Mouse (Mus musculus) left cerebral cortex, adult 2 months (tissue): ENCODE results near the gene Fgfr2. TPM values are rescaled to one million over a fixed set of nuclear protein-coding genes. Genes with fewer than 3 reads are reported as not detected.

Source experiments
- DNase-seq, 2 experiments: peaks; one replicate each; pipeline ENCODE4 v3.0.0; 2021 to 2022; ENCODE audit warnings: low spot score in 2 of 2, mixed read lengths in 1 of 2; ENCODE audit errors: extremely low spot score in 1 of 2
- H3K27ac ChIP-seq: fragments of 200-600 bp; 2 replicates; pipeline ENCODE4 v1.8.1; 2022
- H3K4me3 ChIP-seq: fragments of 200-600 bp; 2 replicates; pipeline ENCODE4 v1.8.1; 2022
- CTCF ChIP-seq: fragments of 200-600 bp; IDR thresholded peaks from 2 replicates; pipeline ENCODE4 v1.8.1; 2022; ENCODE audit warnings: antibody characterized with exemption, mild to moderate bottlenecking, moderate library complexity
- intact Hi-C: fragments of 180-260 bp; cut with DNase I; formaldehyde crosslinking; loops from one replicate; pipeline ENCODE4 v1.15.1; 2025
- total RNA-seq, 2 experiments: library from RNA; stranded (reverse); gene quantifications; 2 replicates each; pipeline ENCODE4 v1.2.3; 2021

Gene Fgfr2
- total RNA-seq, 2 experiments from 2014 or later: 47.3 to 47.4 TPM

- DNase-seq: no peak
- intact Hi-C loops: no loop called here
- no peak overlapping the region for H3K27ac ChIP-seq
- H3K4me3 ChIP-seq: no peak overlapping the region
- no peak for TF ChIP-seq CTCF
Observed at GRCm38 (mm10) chr7:130751678-130752077, 2371.5 kb downstream of the Fgfr2 start.

GRCm38 (mm10) chr7:130750752-130751490 is 2372.2 kb downstream of the Fgfr2 start:
- DNase-seq: no peak
- intact Hi-C loops: no loop called here
- TF ChIP-seq CTCF: no peak
- Histone ChIP-seq H3K4me3 (no peak overlapping the region), H3K27ac (no peak overlapping the region)

GRCm38 (mm10) chr7:130749165-130749564 is 2374.0 kb downstream of the Fgfr2 start:
- no peak overlapping the region for H3K4me3 ChIP-seq
- no peak overlapping the region for H3K27ac ChIP-seq
- DNase-seq: no peak
- TF ChIP-seq CTCF: peak; percentile 16
- intact Hi-C loops: no loop called here

- no peak overlapping the region for H3K27ac ChIP-seq
- TF ChIP-seq CTCF: no peak
- DNase-seq: no peak
- H3K4me3 ChIP-seq: no peak overlapping the region
- intact Hi-C loops: no loop called here
Observed at GRCm38 (mm10) chr7:130743239-130744025, 2379.7 kb downstream of the Fgfr2 start.

DNA sequence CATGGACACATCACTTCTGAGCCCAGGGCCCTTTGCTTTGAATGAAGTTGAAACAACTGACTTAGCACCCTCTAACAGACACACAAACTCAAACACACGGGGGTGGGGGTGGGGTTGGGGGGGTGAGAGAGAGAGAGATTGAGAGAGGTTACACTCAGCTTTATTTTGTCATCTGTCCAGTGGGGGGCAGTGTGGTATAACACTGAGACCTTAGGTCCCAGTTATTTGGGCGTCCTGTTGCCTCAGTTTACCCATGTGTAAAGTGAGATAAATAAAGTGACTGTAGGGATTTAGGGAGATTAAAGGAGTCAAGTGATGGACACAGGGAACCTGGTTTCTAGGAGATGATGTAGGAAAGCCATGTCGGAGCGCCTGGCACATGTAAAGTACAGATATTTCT is 2382.1 kb downstream of the Fgfr2 start:
- Histone ChIP-seq H3K27ac (no peak overlapping the region), H3K4me3 (no peak overlapping the region)
- intact Hi-C loops: no loop called here
- peak; percentile 37 for TF ChIP-seq CTCF
- no peak for DNase-seq

DNA sequence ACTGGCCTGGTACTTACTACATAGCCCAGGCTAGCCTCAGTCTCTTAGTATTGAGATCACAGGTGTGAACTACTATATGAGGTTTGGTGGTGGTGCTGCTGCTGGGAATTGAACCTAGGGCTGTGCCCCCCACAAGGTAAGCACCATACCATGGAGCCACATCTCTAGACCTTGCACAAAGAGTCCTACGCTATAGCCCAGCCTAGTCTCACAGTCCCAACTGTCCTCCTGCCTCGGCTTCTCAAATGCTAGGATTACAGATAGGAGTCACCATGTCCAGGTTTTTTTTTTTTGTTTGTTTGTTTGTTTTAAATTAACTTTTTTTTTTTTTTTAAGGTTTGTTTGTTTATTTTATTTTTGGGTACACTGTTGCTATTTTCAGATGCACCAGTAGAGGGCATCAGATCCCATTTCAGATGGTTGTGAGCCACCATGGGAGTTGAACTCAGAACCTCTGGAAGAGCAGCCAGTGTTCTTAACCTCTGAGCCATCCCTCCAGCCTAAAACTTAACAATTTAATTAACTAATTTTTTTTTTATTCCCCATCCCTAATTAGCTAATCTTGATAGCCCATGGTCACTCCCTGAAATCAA is 2388.9 kb downstream of the Fgfr2 start:
- no peak overlapping the region for H3K27ac ChIP-seq
- DNase-seq: no peak
- TF ChIP-seq CTCF: peak; percentile 65
- intact Hi-C loops: loop anchor here (5.0 kb wide), 1 partner anchor 42 kb away; no protein-coding TSS in a partner anchor
- no peak overlapping the region for H3K4me3 ChIP-seq

DNA sequence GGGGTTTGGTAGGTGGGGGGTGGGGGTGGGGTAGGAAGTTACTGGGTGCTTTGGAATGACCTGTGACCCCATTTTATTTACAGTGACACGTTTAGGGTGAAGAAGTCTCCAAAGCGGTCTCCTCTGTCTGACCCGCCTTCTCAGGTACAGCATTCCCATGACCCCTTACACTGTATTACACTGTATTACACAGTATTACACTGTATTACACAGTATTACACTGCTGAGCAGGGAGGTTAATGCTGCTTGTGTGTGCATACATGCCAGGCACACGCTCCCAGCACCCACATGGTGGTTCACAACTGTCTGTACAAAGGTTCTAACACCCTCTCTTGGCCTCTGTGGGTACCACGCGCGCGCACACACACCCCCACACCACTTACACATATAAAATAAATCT is 2389.7 kb downstream of the Fgfr2 start:
- Histone ChIP-seq H3K4me3 (no peak overlapping the region), H3K27ac (no peak overlapping the region)
- no peak for TF ChIP-seq CTCF
- no peak for DNase-seq
- intact Hi-C loops: loop anchor here (5.0 kb wide), 1 partner anchor 41 kb away; no protein-coding TSS in a partner anchor

GRCm38 (mm10) chr7:130732908-130733307 is 2390.2 kb downstream of the Fgfr2 start:
- TF ChIP-seq CTCF: no peak
- Histone ChIP-seq H3K27ac (no peak overlapping the region), H3K4me3 (no peak overlapping the region)
- DNase-seq: no peak
- intact Hi-C loops: loop anchor here (5.0 kb wide), 1 partner anchor 41 kb away; no protein-coding TSS in a partner anchor

DNA sequence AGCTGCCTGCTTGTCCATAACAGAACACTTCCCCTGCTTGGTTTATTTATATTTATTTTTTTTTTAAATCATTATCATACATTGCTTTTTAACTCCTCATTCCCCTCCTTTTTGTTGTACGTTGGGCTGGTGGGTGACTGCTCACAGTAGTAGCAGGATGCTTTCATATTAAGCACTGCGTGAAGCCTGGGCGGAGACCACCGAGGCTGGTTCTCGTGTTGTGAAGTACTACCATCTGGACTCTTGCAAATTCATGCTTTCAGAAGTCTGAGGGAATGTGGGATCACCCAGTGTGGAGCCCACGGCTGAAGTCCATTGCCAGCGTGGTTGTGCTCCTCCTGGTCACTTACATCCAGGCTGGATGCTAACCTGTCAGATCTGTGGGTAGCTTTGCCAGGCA is 2391.4 kb downstream of the Fgfr2 start:
- no peak overlapping the region for H3K4me3 ChIP-seq
- peak overlapping the region; percentile 10; the same call in 1 of the 2 replicates for H3K27ac ChIP-seq
- no peak for DNase-seq
- intact Hi-C loops: loop anchor here (5.0 kb wide), 1 partner anchor 39 kb away; no protein-coding TSS in a partner anchor
- TF ChIP-seq CTCF: no peak

- intact Hi-C loops: no loop called here
- no peak for DNase-seq
- no peak for TF ChIP-seq CTCF
- no peak overlapping the region for H3K4me3 ChIP-seq
- no peak overlapping the region for H3K27ac ChIP-seq
Observed at GRCm38 (mm10) chr7:130727560-130727959, 2395.6 kb downstream of the Fgfr2 start.

- DNase-seq: no peak
- intact Hi-C loops: no loop called here
- TF ChIP-seq CTCF: no peak
- H3K4me3 ChIP-seq: no peak overlapping the region
- no peak overlapping the region for H3K27ac ChIP-seq
Observed at GRCm38 (mm10) chr7:130726724-130727422, 2396.3 kb downstream of the Fgfr2 start.
